Mouse (Mus musculus) cerebellum, postnatal 4 days (tissue): ENCODE results near the gene Kif20b.

ENCODE experiments used
- DNase-seq, 2 experiments: peaks; one replicate each; pipeline ENCODE4 v3.0.0; 2022; ENCODE audit warnings: low spot score in 2 of 2, mixed read lengths in 1 of 2

Gene Kif20b

DNA sequence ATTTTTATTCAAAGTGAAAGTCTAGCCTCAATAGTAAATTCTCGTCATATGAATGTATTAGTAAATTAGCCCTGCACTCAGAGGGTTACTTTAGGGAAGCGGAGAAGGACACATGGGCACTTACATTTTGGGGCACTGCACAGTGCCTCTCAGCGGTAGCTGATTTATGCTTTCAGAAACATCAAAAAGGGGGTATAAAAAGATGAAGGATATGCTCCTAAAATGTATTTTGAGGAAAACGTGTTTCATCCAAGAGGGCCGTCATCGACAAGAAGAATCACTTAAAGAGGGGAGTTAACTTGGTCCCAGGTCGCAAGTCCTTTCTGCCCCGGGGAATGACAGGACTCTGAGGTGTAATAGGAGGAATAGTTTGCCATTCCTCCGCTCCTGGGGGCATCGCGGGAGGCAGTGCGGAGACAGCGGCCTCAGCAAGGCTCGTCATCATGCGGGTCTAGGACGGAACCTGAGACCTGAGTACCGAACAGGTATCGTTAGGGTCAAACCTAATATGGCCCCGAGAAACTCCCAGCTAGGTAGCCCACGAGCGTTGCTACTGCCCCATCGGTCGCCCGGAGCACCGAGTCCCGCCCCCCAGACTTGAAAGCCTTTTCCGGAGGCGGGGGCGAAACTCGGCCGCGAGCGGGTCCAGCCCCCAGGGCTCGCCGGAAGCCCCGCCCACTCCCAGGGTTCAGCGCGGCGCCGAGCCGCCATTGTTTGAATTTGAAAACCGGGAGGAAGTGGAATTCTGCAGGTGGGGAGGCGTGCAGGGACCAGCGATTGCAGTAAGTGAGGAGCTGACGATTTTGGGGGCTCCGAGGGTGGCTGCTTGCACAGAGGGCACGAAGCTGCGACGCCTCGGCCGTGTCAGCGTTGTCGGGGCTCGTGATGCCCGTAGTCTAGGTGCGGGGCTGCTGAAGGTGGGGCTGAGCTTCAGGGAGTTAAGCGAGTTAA, at the start of gene Kif20b:
TSS of gene Kif20b (plus strand) at position 710 of the 951 bp plus-strand sequence.
- peak; percentile 83 to 89 for DNase-seq

DNA sequence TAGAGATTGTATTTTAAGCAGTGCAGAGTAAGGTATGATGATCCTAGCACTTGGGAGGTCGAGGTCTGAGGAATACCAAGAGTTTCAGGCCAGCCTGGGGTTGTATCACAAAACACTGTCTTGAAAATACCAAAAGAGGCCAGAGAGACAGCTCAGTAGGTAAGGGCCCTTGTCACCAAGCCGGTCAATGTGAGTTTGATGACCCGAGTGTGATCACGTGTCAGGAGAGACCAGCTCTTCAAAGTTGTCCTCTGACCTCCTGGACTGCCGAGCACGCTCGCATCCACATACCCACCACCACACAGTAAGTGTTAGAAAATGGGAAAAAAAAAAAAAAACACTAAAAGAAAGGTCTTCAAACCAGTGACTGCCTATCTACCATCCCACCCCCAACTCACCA, 45.5 kb upstream of the Kif20b start:
- no peak for DNase-seq

DNA sequence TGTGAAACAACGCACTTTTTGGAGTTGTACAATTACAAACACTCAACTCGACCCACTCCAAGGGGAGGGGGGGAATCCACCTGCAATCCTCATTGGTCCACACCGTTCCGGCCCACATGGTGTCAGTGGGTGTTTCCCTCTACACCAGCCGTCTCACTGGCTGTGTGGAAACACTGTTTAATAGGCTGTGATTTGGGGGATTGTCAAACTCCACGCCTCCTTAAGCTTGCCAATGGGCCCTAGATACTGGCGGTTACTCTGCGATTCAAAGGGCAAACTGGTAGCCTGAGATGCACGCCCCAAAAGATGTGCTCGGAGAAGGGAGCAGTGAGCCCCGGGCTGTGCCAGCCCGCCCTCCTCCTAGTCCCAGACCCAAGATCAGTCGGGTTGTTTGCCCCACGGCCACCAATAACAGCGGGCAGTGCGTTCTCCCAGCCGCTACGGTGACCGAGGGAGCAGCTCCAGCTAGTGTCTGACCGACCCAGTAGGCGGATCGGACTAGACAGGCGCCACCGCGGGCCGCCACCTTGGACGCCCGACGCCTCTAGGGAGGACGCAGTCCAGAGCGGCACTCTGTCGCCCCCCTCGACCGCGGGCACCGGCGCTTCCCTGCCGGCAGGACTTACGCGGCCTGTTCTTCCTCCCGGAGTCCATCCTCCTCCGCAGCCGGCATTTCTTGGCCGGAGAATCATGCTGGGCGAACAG, 44.1 kb upstream of the Kif20b start:
- peak; percentile 47 to 76 for DNase-seq

DNA sequence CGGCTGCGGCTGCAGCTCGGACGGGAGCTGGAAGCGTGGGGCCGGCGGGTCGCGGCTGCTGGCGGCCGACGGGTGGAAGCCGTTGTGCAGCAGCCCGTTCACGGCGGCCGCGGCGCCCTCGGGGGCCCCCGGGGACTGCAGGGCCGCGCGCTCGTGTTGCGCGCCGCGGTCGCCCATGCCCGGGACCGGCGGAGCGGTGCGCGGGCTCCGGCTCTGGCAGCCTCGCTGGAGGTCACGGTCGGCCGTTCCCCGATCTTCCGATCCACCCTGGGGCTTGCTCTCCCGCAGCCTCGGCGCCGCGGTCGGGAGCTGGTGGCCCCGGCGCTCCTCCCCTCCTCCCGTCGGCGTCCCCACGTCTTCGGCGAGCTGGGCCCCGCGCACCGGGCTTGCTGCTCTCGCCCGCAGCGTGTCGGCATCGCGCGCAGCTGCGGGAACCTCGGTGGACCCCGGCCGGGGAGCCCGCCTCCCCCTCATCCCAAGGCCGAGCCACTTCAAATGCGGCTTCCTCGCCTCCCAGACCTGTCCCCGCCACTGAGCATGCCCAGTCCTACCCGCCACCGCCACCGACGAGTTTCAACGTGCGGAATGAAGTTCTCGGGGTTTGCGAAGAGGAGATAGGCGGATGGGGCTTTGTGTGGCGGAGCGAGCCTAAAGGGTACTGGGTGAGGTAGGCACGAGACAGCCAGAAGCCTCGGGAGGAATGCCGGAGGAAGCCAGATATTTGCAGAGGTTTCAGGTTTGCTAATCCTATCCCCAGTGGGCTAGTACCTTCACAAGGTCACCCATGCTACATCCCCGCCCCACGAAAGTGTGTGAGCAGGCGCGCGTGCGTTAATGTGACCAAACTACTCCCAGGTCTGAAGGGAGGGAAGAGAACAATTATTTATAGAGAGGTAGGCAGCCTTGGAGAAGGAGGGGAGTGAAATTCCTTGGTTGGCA, 43.3 kb upstream of the Kif20b start, which contains the start of gene Pank1:
TSS of gene Pank1 (minus strand) at position 853 of the 939 bp plus-strand sequence.
- peak; percentile 58 to 68 for DNase-seq

DNA sequence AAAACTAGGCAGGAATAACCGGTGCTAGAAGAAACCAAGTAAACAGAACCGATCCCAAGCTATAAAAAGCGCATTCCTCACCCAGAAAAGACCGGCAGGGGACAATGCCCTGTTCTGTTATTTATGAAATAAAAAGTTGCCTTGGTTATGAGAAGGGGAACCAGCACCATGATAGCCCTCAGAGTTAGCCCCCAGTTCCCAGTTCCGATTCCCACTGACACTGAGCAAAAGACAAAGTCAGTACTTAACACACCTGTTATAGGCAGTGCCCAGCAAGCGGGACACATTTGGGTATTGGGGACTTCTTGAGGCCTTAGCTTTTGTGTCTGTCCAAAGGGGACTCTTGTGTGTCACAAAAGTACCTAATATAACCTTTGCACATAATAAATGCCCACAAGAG, 42.5 kb upstream of the Kif20b start:
- no peak for DNase-seq

DNA sequence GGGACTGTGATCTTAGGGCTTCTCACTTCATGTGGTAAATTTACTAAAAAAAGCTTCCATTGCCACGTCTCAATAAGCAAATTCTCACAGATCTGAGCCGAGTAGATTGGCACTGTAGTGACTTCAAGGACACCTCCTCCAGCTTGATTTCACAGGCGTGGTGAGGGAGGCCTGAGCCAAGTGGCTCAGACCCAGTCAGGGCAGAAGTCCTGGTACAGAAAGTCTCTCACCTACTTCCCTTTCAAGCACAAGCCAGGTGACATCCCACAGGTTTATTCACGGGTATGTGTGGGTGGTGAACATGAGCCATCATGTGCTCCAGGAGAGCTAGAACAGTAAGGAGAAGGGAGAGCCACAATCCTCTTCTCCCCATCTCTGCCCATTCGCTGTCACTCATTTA, 41.0 kb upstream of the Kif20b start:
- no peak for DNase-seq

DNA sequence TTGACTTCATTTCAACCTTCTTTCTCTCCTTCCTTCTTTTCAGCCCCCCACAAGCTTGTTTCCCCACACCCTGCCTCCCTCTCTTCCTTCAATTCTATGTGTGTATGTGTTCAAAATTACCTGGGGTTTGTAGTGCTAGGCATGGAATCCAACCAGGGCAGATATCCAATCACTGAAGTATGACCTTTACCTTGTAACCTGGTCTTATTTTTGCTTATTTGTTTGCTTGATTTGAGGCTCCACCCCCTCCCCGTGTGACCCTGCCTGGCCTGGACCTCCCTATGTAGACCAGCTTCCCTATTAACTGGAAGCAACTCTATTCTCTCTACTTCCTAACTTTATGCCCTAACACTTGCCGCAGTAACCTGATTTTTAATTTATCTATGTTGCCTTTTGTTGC, 39.7 kb upstream of the Kif20b start:
- DNase-seq: no peak

DNA sequence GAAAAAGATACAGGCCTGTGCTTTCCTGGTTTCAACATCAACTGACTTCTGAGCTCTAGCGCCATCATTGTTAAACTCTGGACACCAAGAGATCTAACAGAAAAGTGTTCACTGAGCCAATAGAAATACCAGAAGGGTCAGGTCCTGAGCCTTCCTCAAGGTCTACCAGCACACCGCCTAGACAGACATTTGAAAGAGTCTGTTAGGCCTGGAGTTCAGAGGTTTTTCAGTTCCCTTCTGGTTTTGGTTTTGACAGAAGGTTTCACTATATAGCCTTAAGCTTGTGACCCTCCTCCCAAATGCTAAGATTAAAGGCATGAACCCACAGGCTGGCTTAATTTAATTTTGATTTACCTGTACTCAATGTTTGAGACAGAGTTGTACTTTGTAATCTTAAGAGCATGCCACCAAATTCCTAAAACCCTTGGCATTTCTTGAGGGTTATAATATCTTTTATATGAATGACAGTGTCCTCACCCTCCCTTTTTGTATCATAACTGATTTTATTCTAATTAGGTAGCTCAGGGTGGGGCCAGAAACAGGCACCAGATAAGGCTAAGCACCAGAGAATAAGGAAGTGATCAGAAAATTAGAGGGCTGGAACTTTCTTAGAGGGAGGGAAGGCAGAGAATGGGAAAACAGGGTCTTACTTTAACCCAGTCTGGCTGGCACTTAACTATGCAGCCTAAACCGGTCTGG, 38.5 kb upstream of the Kif20b start:
- no peak for DNase-seq

DNA sequence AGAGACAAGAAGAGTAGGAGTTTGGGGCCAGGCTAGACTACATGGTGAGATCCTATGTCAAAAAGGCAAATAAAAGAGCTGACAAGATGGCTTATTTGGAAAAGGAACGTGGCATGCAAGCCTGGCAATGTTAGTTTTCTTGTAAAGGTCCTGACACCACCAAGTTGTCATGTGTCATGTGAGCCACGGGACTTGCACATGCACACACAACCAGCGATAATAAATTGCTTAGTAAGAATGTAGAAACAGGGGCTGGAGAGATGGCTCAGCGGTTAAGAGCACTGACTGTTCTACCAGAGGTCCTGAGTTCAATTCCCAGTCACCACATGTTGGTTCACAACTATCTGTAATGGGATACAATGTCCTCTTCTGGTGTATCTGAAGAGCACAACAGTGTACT, 35.8 kb upstream of the Kif20b start:
- DNase-seq: no peak

DNA sequence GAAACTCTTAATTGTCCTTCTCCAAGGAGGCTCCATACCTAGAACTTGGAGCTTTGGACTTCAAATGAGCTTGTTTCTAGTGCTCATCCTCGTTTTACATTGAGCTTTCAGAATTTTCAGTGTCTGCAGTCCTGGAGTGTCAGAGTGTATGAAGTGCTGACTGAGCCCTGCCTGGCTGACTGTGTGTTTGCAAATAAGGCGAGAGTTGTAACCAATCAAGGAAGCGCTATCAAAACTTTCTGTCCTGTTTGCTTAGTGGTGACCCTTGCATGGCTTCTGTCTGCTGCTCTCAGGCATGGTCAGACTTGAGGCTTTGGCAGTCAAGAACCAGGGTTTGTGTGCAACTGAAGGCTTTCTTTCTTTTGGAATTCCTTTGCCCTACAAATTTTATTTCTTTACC, 31.2 kb upstream of the Kif20b start:
- DNase-seq: no peak

DNA sequence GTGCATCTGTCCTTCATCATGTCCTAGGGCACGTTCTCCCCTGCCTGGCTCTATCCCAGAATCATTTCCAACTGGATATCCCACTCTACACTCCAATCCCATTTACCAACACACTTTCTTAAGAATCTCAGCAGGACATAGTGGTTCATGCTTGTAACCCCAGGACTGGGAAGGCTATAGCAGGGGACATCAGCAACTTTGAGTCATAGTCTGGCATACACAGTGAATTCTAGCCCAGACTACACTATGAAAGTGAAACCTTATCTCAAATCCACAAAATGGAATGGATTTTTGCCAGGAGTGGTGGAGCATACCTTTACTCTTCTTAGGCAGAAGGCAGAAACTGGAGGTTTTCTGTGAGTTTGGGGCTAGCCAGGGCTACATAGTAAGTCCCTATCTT, 30.6 kb upstream of the Kif20b start:
- DNase-seq: no peak

DNA sequence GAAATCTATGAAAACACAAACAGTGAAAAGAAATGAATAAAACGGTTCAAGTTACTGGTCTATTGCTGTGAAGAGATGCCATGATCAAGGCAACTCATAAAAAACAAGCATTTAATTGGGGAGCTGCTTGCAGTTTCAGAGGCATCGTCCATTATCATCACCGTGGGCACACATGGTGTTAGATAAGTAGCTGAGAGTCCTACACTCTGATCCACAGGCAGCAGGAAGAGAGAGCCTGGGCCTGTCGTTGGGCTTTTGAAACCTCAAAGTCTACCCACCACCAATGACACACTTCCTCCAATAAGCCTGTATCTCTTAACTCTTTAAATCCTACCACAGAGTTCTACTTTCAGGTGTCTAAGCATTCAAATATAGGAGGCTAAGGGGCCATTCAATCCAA, 27.1 kb upstream of the Kif20b start:
- no peak for DNase-seq

DNA sequence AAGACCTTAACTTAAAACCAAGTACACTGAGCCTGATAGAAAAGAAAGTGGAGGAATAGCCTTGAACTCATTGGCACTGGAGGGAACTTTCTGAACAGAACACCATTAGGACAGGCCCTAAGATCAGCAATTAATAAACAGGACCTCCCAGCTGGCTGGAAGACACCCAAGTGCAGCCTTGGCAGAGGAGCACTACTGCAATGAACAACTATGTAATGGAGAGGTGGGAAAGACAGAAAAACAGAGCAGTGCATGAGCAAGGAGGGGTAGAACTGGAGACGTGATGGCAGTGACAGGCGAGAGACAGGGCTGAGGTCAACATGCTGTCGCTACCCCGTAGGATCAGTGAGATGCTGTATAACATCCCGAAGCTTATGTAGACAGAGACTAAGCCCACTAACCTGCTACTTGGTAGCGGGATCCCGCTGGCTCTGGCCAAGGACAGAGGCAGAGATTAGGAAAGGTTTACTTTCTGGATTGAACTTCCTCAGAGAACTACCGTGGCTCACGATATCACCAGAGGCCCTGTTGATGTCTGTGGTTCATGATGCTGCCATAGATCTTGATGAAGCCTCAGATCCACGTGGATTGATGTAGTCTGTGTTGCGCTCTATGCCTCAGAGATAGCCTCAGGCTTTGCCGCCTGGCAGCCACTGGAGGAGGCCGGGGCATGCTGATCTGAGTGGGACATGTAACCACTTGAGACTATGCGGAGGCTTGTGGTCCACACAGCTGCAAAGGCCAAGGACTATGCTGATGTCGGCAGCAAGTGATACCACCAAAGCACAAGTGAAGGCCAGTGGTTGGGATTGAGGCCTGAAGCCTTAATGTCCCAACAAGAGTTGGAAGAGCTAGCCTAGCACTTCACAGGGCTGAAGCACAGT, 24.8 kb upstream of the Kif20b start:
- DNase-seq: no peak

DNA sequence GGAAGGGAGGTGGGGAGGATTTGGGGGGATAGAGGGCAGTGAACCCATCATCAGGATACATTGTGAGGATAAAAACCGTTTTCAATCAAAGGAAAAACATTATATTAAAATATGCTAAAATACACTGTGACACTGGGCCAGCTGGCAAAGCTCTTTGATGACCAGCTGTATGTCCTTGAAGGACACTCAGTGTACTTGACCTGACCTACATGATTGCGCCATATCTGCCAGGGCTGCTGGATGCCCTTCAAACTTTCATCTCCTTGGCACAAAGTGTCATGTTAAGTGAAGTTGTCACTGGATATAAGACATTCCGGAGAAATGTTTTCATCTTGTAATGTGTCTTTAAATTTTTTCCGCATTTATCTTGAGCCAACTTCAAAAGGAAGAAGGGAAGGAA, 23.2 kb upstream of the Kif20b start:
- no peak for DNase-seq

DNA sequence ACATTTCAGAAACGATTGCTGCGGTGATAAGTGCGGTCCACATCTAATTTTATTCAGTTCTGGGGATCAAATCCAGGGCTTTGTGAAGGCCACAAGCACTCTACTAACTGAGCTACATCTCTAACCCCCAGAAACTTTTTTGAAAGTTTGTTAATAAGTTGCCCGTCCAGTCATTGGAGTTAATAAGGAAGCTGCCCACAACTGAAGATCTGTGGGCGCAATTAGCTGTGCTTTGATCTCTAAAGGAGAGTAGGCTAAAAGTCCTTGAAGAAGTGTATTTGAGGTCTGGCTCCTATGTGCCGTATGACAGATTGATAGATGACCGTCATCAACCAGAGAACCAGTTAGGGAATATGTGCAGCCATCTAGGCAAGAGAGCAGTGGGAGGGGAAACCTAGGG, 20.9 kb upstream of the Kif20b start:
- DNase-seq: no peak

DNA sequence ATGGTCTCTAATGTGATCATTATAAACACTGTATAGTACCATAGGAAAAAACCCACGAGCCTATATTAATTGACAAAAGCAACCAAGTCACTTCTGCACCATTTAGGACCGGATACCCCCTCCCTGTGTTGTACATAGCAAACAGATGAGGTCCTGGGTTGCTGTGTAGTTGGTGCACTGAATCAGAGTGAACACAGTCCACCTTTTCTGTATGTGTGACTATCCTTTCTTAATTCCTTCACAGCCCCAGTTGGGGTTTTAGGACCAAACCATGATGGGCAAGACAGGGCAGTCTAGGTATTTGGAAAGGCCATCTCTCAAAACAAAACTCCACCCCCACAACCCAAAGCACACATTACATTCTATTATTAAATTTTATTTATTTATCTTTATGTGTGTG, 20.4 kb upstream of the Kif20b start:
- no peak for DNase-seq

DNA sequence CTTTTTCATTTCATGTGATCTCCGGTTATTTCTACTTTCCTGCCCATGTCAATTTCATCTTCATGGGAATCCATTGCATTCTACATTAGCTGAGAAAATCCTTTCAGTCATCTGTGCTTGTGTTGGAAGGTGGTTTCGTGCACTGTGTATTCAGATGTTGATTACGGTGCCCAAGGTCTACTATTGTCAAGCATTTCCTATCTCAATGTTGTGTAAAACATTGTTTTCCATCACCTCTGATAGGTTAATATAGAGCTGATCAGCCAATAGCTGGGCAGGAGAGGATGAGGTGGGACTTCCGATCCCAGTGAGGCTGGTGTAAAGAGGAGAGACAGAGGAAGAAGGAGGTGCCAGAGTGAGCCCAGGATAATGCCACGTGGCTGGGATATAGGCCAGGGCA, 18.1 kb upstream of the Kif20b start:
- DNase-seq: no peak

DNA sequence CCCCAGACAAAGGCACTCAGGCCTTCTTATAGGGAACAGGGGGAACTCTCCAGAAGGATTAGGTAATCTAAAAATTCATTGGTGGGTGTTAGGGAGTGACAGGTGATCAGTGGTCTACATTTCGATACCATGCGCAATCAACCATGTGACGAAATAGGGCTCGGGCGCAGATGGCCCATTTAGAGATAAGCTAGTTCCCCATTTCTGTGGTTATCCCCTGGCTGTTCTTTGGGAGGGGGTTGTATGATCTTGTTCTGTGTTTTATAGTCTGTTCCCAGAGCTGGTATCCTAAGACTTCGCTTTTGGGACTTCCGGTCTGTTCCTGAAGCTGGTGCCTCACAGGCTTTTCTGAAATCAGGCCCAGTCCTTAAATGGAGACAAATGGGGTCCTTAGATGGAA, 16.7 kb upstream of the Kif20b start:
- DNase-seq: no peak

DNA sequence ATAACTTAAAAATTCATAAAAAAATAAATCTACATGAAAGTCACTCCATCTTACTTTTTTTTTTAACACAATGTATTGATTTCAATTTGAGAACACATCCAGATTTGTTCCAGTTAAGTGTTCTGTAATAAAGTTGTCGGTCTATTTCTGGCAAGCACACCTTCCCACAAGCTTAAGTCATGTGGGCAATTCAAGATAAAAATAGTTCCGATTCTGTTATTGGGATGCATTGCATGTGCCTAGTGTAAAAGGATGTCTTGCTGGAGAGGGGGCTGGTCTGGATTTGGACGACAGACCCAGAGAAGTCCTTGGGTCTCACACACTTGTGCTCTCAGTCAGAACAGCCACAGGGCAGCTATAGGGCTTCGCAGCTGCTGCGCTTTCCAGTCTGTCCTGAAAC, 15.4 kb upstream of the Kif20b start:
- no peak for DNase-seq

DNA sequence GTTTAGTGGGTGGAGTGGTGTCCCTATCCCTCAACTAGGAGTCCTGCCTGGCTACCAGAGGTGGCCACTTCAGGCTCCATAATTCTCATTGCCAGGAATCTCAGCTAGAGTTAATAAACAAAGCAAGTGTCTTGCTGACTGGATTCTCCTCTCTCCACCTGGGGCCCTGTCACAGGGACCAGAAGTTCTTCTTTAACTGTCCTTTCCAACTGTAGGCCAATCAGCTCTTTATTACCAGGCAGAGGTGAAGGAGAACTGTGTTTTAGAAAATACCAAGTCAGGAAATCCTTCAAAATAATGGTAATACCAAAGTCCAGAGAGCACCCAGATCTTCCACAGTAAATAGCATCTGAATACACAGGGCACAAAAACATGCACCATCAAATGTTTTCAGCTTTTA, 9.8 kb upstream of the Kif20b start:
- DNase-seq: no peak
